Mouse (Mus musculus) R1 (cell line): ENCODE measurements around the gene Abcd4.

Source experiments
- DNase-seq: peaks from one replicate; pipeline ENCODE4 v3.0.0-alpha.2; 2018; ENCODE audit warnings: low read depth, low spot score

The Abcd4 gene

GRCm38 (mm10) chr12:84572341-84572720, 44.9 kb downstream of the Abcd4 start:
- DNase-seq = no peak

- DNase-seq = peak; percentile 39
Measured at GRCm38 (mm10) chr12:84571466-84572340, 45.5 kb downstream of the Abcd4 start.

- DNase-seq = peak; percentile 32
Measured at GRCm38 (mm10) chr12:84570694-84571415, 46.4 kb downstream of the Abcd4 start.

- DNase-seq = peak; percentile 17
Measured at GRCm38 (mm10) chr12:84569976-84570693, 47.1 kb downstream of the Abcd4 start.

- peak; percentile 20 for DNase-seq
Measured at GRCm38 (mm10) chr12:84569336-84569970, 47.8 kb downstream of the Abcd4 start, which contains the start of gene Vsx2. Vsx2 (plus strand) TSS chr12:84569762.

- DNase-seq = no peak
Measured at GRCm38 (mm10) chr12:84567576-84567975, 49.6 kb downstream of the Abcd4 start.

- peak; percentile 56 for DNase-seq
Measured at GRCm38 (mm10) chr12:84562558-84562957, 54.7 kb downstream of the Abcd4 start.

- DNase-seq = peak; percentile 57
Measured at GRCm38 (mm10) chr12:84555218-84555617, 62.0 kb downstream of the Abcd4 start.
